In the genomic region with DNA sequence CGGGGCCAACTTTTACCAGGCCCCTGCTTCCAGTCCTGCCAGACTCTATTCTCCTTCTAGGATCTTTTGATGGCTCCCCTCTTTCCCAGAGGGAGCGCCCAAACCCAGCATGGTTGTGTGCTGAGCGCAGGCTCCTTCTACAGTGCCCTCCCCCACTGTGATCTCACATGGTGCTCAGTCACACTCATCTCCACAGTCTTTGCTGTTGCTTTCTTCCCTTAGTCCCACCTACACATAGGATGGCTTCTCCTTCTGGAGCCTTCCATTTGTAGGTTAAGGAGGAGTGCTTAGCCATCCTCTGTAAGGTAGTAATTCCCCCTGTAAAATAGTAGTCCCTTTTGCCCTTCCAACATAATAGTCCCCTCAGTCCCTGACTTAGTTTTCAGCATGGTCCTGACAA, we compare ENCODE assay signal across 29 mouse cellular contexts.
"Had no signal": no experiment of that assay in that cellular context is flagged by ENCODE, and none has a peak within 500 bp of the region (broad histone marks: within the 10 kb centered on the region; RNA-seq: fewer than 3 reads in every experiment).

No protein-coding gene starts in this region.

- DNase-seq: cerebellum, adult 8-10 months; cerebellum, adult 9-10 months; cerebellum, adult 9-11 months; cerebellum, postnatal 10 days; cerebellum, postnatal 14 days; cerebellum, postnatal 25 days; cerebellum, postnatal 36 days; embryo, embryonic 11 days; forebrain, postnatal 0 days; gastrocnemius, adult 2 months; gastrocnemius, postnatal 10 days; gastrocnemius, postnatal 14 days; gastrocnemius, postnatal 25 days; gastrocnemius, postnatal 36 days; heart, adult 11 months; heart, adult 18-20 months; heart, adult 2 months had no signal

- H3K4me1 ChIP-seq: embryonic facial prominence, embryonic 10.5 days; embryonic facial prominence, embryonic 12.5 days; embryonic facial prominence, embryonic 13.5 days; embryonic facial prominence, embryonic 15.5 days; forebrain, embryonic 12.5 days; forebrain, embryonic 13.5 days; forebrain, embryonic 15.5 days; heart, embryonic 10.5 days had no signal

- H3K27ac ChIP-seq: embryonic facial prominence, embryonic 10.5 days; embryonic facial prominence, embryonic 12.5 days; embryonic facial prominence, embryonic 13.5 days; embryonic facial prominence, embryonic 15.5 days; forebrain, embryonic 10.5 days; forebrain, embryonic 12.5 days; forebrain, embryonic 13.5 days; forebrain, embryonic 15.5 days; gastrocnemius, adult 2 months; heart, adult 2 months; heart, embryonic 10.5 days had no signal

- H3K4me3 ChIP-seq: embryonic facial prominence, embryonic 10.5 days; embryonic facial prominence, embryonic 12.5 days; embryonic facial prominence, embryonic 13.5 days; embryonic facial prominence, embryonic 15.5 days; erythroblast, embryonic 14.5 days; forebrain, embryonic 10.5 days; forebrain, embryonic 12.5 days; forebrain, embryonic 13.5 days; forebrain, embryonic 15.5 days; gastrocnemius, adult 2 months; heart, adult 2 months; heart, embryonic 10.5 days had no signal

- ATAC-seq: forebrain, embryonic 13.5 days; forebrain, embryonic 14.5 days; forebrain, embryonic 15.5 days; forebrain, embryonic 16.5 days; forebrain, postnatal 0 days had no signal
